ENCODE assay signal across 9 mouse cellular contexts in genomic region chr7:31130841-31131240, GRCm38 (mm10). TPM values are rescaled to one million over a fixed set of nuclear protein-coding genes. Genes with fewer than 3 reads are reported as not detected.
DNase-seq lines count a peak whose midpoint lies in the region; ATAC-seq and TF ChIP-seq lines count a peak whose summit lies in the region.
"Had no signal": no experiment of that assay in that cellular context is flagged by ENCODE, and none has a peak within 500 bp of the region (broad histone marks: within the 10 kb centered on the region; RNA-seq: fewer than 3 reads in every experiment).

No protein-coding gene starts in this region.

- peaks cover 79% of the 10 kb centered on the region for H3K36me3 ChIP-seq in hindbrain, embryonic 14.5 days (replicated peaks; ENCODE audit: control insufficient read depth, insufficient read depth)
- peaks cover 77% of the 10 kb centered on the region for H3K36me3 ChIP-seq in hindbrain, embryonic 12.5 days
- H3K36me3 ChIP-seq in C2C12 (ENCODE audit: control insufficient read depth, insufficient read depth) = peaks cover 9% of the 10 kb centered on the region

- no peaks in the 10 kb centered on the region for H3K9me3 ChIP-seq in hindbrain, embryonic 14.5 days (ENCODE audit: control insufficient read depth, low read length)
- no peaks in the 10 kb centered on the region for H3K9me3 ChIP-seq in hindbrain, embryonic 12.5 days (replicated peaks)

- H3K4me2 ChIP-seq in hindbrain, embryonic 14.5 days (replicated peaks) = no peak overlapping the region
- no peak overlapping the region for H3K4me2 ChIP-seq in hindbrain, embryonic 12.5 days (replicated peaks)

- no peak for ATAC-seq in hindbrain, embryonic 14.5 days (ENCODE audit: low FRiP score)
- no peak for ATAC-seq in hindbrain, embryonic 12.5 days (ENCODE audit: low FRiP score)

- H3K4me3 ChIP-seq in hindbrain, embryonic 14.5 days (replicated peaks; ENCODE audit: low read length) = no peak overlapping the region
- no peak overlapping the region for H3K4me3 ChIP-seq in hindbrain, embryonic 12.5 days
- H3K4me3 ChIP-seq in C2C12 (ENCODE audit: insufficient read depth, poor library complexity, severe bottlenecking) = no peak overlapping the region
- H3K4me3 ChIP-seq: erythroblast, embryonic 14.5 days had no signal

- peak; percentile 41 for TF ChIP-seq CTCF in C2C12 (IDR thresholded peaks at IDR 0.05; ENCODE audit: control insufficient read depth, insufficient read depth, insufficient read length)

- H3K79me3 ChIP-seq in C2C12 (ENCODE audit: low read depth) = no peaks in the 10 kb centered on the region

- H3K4me1 ChIP-seq in hindbrain, embryonic 14.5 days (replicated peaks; ENCODE audit: control insufficient read depth, insufficient read depth, low read length) = 0 out of 2 replicates have a peak, but pooled peaks cover 14% of the 10 kb centered on the region
- peaks cover 15% of the 10 kb centered on the region for H3K4me1 ChIP-seq in hindbrain, embryonic 12.5 days

- no peak overlapping the region for H3K9ac ChIP-seq in hindbrain, embryonic 14.5 days
- H3K9ac ChIP-seq in hindbrain, embryonic 12.5 days = no peak overlapping the region

- peaks cover 6% of the 10 kb centered on the region; the same call in 1 of the 2 replicates for H3K27me3 ChIP-seq in hindbrain, embryonic 14.5 days (ENCODE audit: control insufficient read depth, insufficient read depth, low read length)
- H3K27me3 ChIP-seq in hindbrain, embryonic 12.5 days = peaks cover 31% of the 10 kb centered on the region
- H3K27me3 ChIP-seq in C2C12 (ENCODE audit: control insufficient read depth, insufficient read depth, insufficient read length) = peaks cover 6% of the 10 kb centered on the region

- peak; percentile 74 for DNase-seq in hindbrain, embryonic 14.5 days (ENCODE audit: low spot score)
- DNase-seq in Muller cell, postnatal 12 days (ENCODE audit: inconsistent ontology term) = peak; percentile 36
- DNase-seq in embryo, embryonic 11 days = peak; percentile 74
- DNase-seq in kidney, postnatal 4 days = peak; percentile 58 to 73
- peak; percentile 88 for DNase-seq in naive thymus-derived CD4-positive, alpha-beta T cell, adult 2 months (ENCODE audit: low read depth)
- no peak for DNase-seq in frontal cortex, postnatal 10 days (ENCODE audit: low spot score in 2 of 2)

- H3K79me2 ChIP-seq in C2C12 (ENCODE audit: control insufficient read depth, insufficient read depth) = no peaks in the 10 kb centered on the region

- 46% methylated on average over 4 of the region's 4 CpGs for WGBS in hindbrain, embryonic 14.5 days
- 37% methylated on average over 4 of the region's 4 CpGs for WGBS in hindbrain, embryonic 12.5 days

- no peak overlapping the region for H3K27ac ChIP-seq in hindbrain, embryonic 14.5 days
- no peak overlapping the region for H3K27ac ChIP-seq in hindbrain, embryonic 12.5 days

- H3ac ChIP-seq in C2C12 (ENCODE audit: control insufficient read depth, insufficient read length, low read depth) = no peak overlapping the region

TF ChIP-seq in C2C12, 6 proteins besides CTCF, POLR2A, EP300 and RAD21:
- TF ChIP-seq MAX (IDR thresholded peaks at IDR 0.05) (no peak), MYOD1 (IDR thresholded peaks at IDR 0.05; ENCODE audit: control insufficient read depth, insufficient read length, low read depth) (no peak), CEBPB (IDR thresholded peaks at IDR 0.05; ENCODE audit: low read depth) (no peak), USF1 (IDR thresholded peaks at IDR 0.05; ENCODE audit: low read depth) (no peak), FOSL1 (IDR thresholded peaks at IDR 0.05; ENCODE audit: insufficient read depth, low read length, poor library complexity, severe bottlenecking) (no peak), MYOG (IDR thresholded peaks at IDR 0.05; ENCODE audit: control insufficient read depth, extremely low read depth, insufficient read length) (no peak)

RNA-seq across cellular contexts. Expression of gene Scn1b, which starts 4.0 kb away (rescaled TPM):
- 13.0 and 18.3 TPM in 2 replicates for polyA plus RNA-seq in hindbrain, embryonic 14.5 days (2014; fragmentation: Nextera tagmentation; extraction: Ambion mirVana)
- 2.7 and 3.8 TPM in 2 replicates for polyA plus RNA-seq in hindbrain, embryonic 12.5 days (2016; fragmentation: Nextera tagmentation; extraction: Ambion mirVana)
- polyA plus RNA-seq in C2C12 (2012; fragmentation: generic; extraction: Trizol) = 2.3 TPM

RNA-seq across cellular contexts. Expression of gene Hpn, which starts 15.8 kb away (rescaled TPM):
- polyA plus RNA-seq in hindbrain, embryonic 14.5 days (2014; fragmentation: Nextera tagmentation; extraction: Ambion mirVana) = 0.55 and 0.67 TPM in 2 replicates
- polyA plus RNA-seq in hindbrain, embryonic 12.5 days (2016; fragmentation: Nextera tagmentation; extraction: Ambion mirVana) = 2.3 and 2.7 TPM in 2 replicates
- not detected for polyA plus RNA-seq in C2C12 (2012; fragmentation: generic; extraction: Trizol)

RNA-seq across cellular contexts. Expression of gene Gramd1a, which starts 24.9 kb away (rescaled TPM):
- polyA plus RNA-seq in hindbrain, embryonic 14.5 days (2014; fragmentation: Nextera tagmentation; extraction: Ambion mirVana) = 191 and 198 TPM in 2 replicates
- 185 and 202 TPM in 2 replicates for polyA plus RNA-seq in hindbrain, embryonic 12.5 days (2016; fragmentation: Nextera tagmentation; extraction: Ambion mirVana)
- polyA plus RNA-seq in C2C12 (2012; fragmentation: generic; extraction: Trizol) = 17.9 TPM

RNA-seq across cellular contexts. Expression of gene Fxyd3, which starts 54.3 kb away (rescaled TPM):
- polyA plus RNA-seq in hindbrain, embryonic 14.5 days (2014; fragmentation: Nextera tagmentation; extraction: Ambion mirVana) = 0.66 TPM in 1 of 2 replicates, not detected in the other
- 5.5 and 12.3 TPM in 2 replicates for polyA plus RNA-seq in hindbrain, embryonic 12.5 days (2016; fragmentation: Nextera tagmentation; extraction: Ambion mirVana)
- 0.04 TPM for polyA plus RNA-seq in C2C12 (2012; fragmentation: generic; extraction: Trizol)
- polyA plus RNA-seq: erythroblast, embryonic 14.5 days had no signal

Comparison
In these comparisons a context has a peak if more than half of its experiments do, and no peak if none do; other contexts are left out.
1. DNase-seq: peak in hindbrain, embryonic 14.5 days (single experiment), Muller cell, postnatal 12 days (single experiment), embryo, embryonic 11 days (single experiment), kidney, postnatal 4 days (2 of 2) and naive thymus-derived CD4-positive, alpha-beta T cell, adult 2 months (single experiment); none in frontal cortex, postnatal 10 days (0 of 2).